Mouse (Mus musculus): ENCODE measurements around the gene 1110008L16Rik. TPM values are rescaled to one million over a fixed set of nuclear protein-coding genes. Genes with fewer than 3 reads are reported as not detected.

1110008L16Rik gene
- polyA plus RNA-seq, 1 experiment from 2014 or later = 10.5 TPM

GRCm38 (mm10) chr12:55415762-55416161 lies 116.4 kb downstream of the 1110008L16Rik start:
- Histone ChIP-seq H3K4me1 (ENCODE audit: control insufficient read depth, insufficient read depth, low read length) (no peaks in the 10 kb centered on the region), H3K27me3 (ENCODE audit: control insufficient read depth, insufficient read depth, low read length) (no peaks in the 10 kb centered on the region), H3K27ac (replicated peaks; ENCODE audit: low read depth, low read length) (no peak overlapping the region), H3K9ac (replicated peaks; ENCODE audit: low read length) (no peak overlapping the region), H3K4me3 (replicated peaks; ENCODE audit: low read depth, low read length) (no peak overlapping the region), H3K9me3 (ENCODE audit: control insufficient read depth, low read length) (no peaks in the 10 kb centered on the region), H3K4me2 (ENCODE audit: low read length) (no peak overlapping the region), H3K36me3 (ENCODE audit: control insufficient read depth, insufficient read depth, low read length) (peaks cover 88% of the 10 kb centered on the region)
- 95% methylated on average over 1 of the region's 1 CpGs for WGBS
- ATAC-seq (ENCODE audit: low FRiP score, low TSS enrichment) (no peak), DNase-seq (no peak)

- no peaks in the 10 kb centered on the region for H3K27me3 ChIP-seq (ENCODE audit: control insufficient read depth, insufficient read depth, low read length)
- no peak overlapping the region for H3K27ac ChIP-seq (replicated peaks; ENCODE audit: low read depth, low read length)
- no peaks in the 10 kb centered on the region for H3K9me3 ChIP-seq (ENCODE audit: control insufficient read depth, low read length)
- DNase-seq (no peak), ATAC-seq (ENCODE audit: low FRiP score, low TSS enrichment) (no peak)
- peaks cover 52% of the 10 kb centered on the region for H3K36me3 ChIP-seq (ENCODE audit: control insufficient read depth, insufficient read depth, low read length)
- H3K4me3 ChIP-seq (replicated peaks; ENCODE audit: low read depth, low read length) = no peak overlapping the region
- H3K9ac ChIP-seq (replicated peaks; ENCODE audit: low read length) = no peak overlapping the region
- 96% methylated on average over 24 of the region's 24 CpGs for WGBS
- H3K4me2 ChIP-seq (ENCODE audit: low read length) = no peak overlapping the region
- H3K4me1 ChIP-seq (ENCODE audit: control insufficient read depth, insufficient read depth, low read length) = no peaks in the 10 kb centered on the region
These were observed 120.8 kb downstream of the 1110008L16Rik start for GRCm38 (mm10) chr12:55420220-55420619.

DNA sequence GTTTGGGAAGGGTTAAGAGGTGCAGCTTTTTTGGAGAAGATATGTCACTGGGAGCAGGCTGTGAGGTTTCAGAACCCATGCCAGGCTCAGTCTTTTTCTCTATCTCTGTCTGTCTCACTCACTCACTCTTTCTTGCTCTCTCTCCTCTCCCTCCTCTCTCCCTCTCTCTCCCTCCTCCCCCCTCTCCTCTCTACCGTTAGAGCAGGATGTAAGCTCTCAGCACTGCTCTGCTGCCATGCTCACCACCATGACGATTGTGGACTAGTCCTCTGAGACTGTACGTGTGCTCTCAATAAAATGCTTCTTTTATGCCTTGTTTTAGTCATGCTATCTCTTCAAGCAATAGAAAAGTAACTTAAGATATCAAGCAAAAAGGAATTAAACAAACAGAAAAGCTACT lies 122.7 kb downstream of the 1110008L16Rik start:
- H3K9ac ChIP-seq (replicated peaks; ENCODE audit: low read length) = no peak overlapping the region
- H3K4me3 ChIP-seq (replicated peaks; ENCODE audit: low read depth, low read length) = no peak overlapping the region
- no peak overlapping the region for H3K4me2 ChIP-seq (ENCODE audit: low read length)
- H3K4me1 ChIP-seq (ENCODE audit: control insufficient read depth, insufficient read depth, low read length) = no peaks in the 10 kb centered on the region
- ATAC-seq (ENCODE audit: low FRiP score, low TSS enrichment) (no peak), DNase-seq (no peak)
- no peak overlapping the region for H3K27ac ChIP-seq (replicated peaks; ENCODE audit: low read depth, low read length)
- no peaks in the 10 kb centered on the region for H3K9me3 ChIP-seq (ENCODE audit: control insufficient read depth, low read length)
- 44% methylated on average over 3 of the region's 3 CpGs for WGBS
- H3K27me3 ChIP-seq (ENCODE audit: control insufficient read depth, insufficient read depth, low read length) = no peaks in the 10 kb centered on the region
- H3K36me3 ChIP-seq (ENCODE audit: control insufficient read depth, insufficient read depth, low read length) = peaks cover 34% of the 10 kb centered on the region

GRCm38 (mm10) chr12:55426300-55426699 lies 126.9 kb downstream of the 1110008L16Rik start:
- Histone ChIP-seq H3K4me1 (ENCODE audit: control insufficient read depth, insufficient read depth, low read length) (no peaks in the 10 kb centered on the region), H3K4me3 (replicated peaks; ENCODE audit: low read depth, low read length) (no peak overlapping the region), H3K27ac (replicated peaks; ENCODE audit: low read depth, low read length) (no peak overlapping the region), H3K36me3 (ENCODE audit: control insufficient read depth, insufficient read depth, low read length) (no peaks in the 10 kb centered on the region), H3K9ac (replicated peaks; ENCODE audit: low read length) (no peak overlapping the region), H3K27me3 (ENCODE audit: control insufficient read depth, insufficient read depth, low read length) (no peaks in the 10 kb centered on the region), H3K9me3 (ENCODE audit: control insufficient read depth, low read length) (no peaks in the 10 kb centered on the region), H3K4me2 (ENCODE audit: low read length) (no peak overlapping the region)
- WGBS = 93% methylated on average over 7 of the region's 7 CpGs
- ATAC-seq (ENCODE audit: low FRiP score, low TSS enrichment) (no peak), DNase-seq (no peak)

GRCm38 (mm10) chr12:55429201-55429600 lies 129.8 kb downstream of the 1110008L16Rik start:
- Histone ChIP-seq H3K4me1 (ENCODE audit: control insufficient read depth, insufficient read depth, low read length) (no peaks in the 10 kb centered on the region), H3K4me3 (replicated peaks; ENCODE audit: low read depth, low read length) (no peak overlapping the region), H3K9me3 (ENCODE audit: control insufficient read depth, low read length) (no peaks in the 10 kb centered on the region), H3K9ac (replicated peaks; ENCODE audit: low read length) (no peak overlapping the region), H3K27ac (replicated peaks; ENCODE audit: low read depth, low read length) (no peak overlapping the region), H3K27me3 (ENCODE audit: control insufficient read depth, insufficient read depth, low read length) (no peaks in the 10 kb centered on the region), H3K4me2 (ENCODE audit: low read length) (no peak overlapping the region), H3K36me3 (ENCODE audit: control insufficient read depth, insufficient read depth, low read length) (no peaks in the 10 kb centered on the region)
- ATAC-seq (ENCODE audit: low FRiP score, low TSS enrichment) = no peak
- no peak for DNase-seq
- WGBS = 87% methylated on average over 8 of the region's 8 CpGs

DNA sequence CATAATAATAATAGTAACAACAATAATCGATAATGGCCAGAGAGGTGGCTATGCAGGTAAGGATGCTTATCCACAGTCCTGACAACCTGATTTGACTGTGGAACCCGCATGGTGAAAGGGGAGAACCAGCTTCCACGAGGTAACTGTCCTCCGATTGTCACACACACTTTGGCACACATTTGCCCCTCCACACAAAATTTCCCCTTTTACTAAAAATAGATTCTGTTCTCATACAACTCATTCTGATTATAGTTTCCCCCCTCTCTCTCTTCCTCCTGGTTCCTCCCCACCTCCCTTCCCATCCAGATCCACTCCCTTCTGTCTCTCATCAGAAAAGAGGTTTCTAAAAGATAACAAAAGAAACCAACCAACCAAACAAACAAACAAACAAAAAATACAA lies 130.6 kb downstream of the 1110008L16Rik start:
- 92% methylated on average over 4 of the region's 4 CpGs for WGBS
- H3K36me3 ChIP-seq (ENCODE audit: control insufficient read depth, insufficient read depth, low read length) = no peaks in the 10 kb centered on the region
- no peak for ATAC-seq (ENCODE audit: low FRiP score, low TSS enrichment)

More for the DNA sequence above, 130.6 kb downstream of the 1110008L16Rik start:
- Histone ChIP-seq H3K9ac (replicated peaks; ENCODE audit: low read length) (no peak overlapping the region), H3K4me2 (ENCODE audit: low read length) (no peak overlapping the region), H3K4me1 (ENCODE audit: control insufficient read depth, insufficient read depth, low read length) (no peaks in the 10 kb centered on the region), H3K9me3 (ENCODE audit: control insufficient read depth, low read length) (no peaks in the 10 kb centered on the region), H3K27ac (replicated peaks; ENCODE audit: low read depth, low read length) (no peak overlapping the region), H3K4me3 (replicated peaks; ENCODE audit: low read depth, low read length) (no peak overlapping the region), H3K27me3 (ENCODE audit: control insufficient read depth, insufficient read depth, low read length) (no peaks in the 10 kb centered on the region)
- no peak for DNase-seq

Other genes with a start within 250 kb of the 1110008L16Rik start
- 31.8 and 32.3 TPM in 2 replicates for gene 2700097O09Rik, start 219.5 kb upstream of the 1110008L16Rik start, polyA plus RNA-seq (2014; fragmentation: Nextera tagmentation; extraction: Ambion mirVana)
- gene Srp54a, start 219.3 kb upstream of the 1110008L16Rik start, polyA plus RNA-seq (2014; fragmentation: Nextera tagmentation; extraction: Ambion mirVana) = 193 and 227 TPM in 2 replicates
- gene Fam177a, start 175.1 kb upstream of the 1110008L16Rik start, polyA plus RNA-seq (2014; fragmentation: Nextera tagmentation; extraction: Ambion mirVana) = 45.6 and 48.2 TPM in 2 replicates
- gene Srp54b, start 144.5 kb upstream of the 1110008L16Rik start, polyA plus RNA-seq (2014; fragmentation: Nextera tagmentation; extraction: Ambion mirVana) = 65.2 and 72.7 TPM in 2 replicates
- gene 1700047I17Rik2, start 100.0 kb upstream of the 1110008L16Rik start, polyA plus RNA-seq (2014; fragmentation: Nextera tagmentation; extraction: Ambion mirVana) = not detected in 2 replicates
- 79.0 and 86.1 TPM in 2 replicates for gene Srp54c, start 69.4 kb upstream of the 1110008L16Rik start, polyA plus RNA-seq (2014; fragmentation: Nextera tagmentation; extraction: Ambion mirVana)
- 20.4 and 25.7 TPM in 2 replicates for gene Ppp2r3c, start 3.4 kb downstream of the 1110008L16Rik start, polyA plus RNA-seq (2014; fragmentation: Nextera tagmentation; extraction: Ambion mirVana)
- gene Psma6, start 84.6 kb downstream of the 1110008L16Rik start, polyA plus RNA-seq (2014; fragmentation: Nextera tagmentation; extraction: Ambion mirVana) = 448 and 461 TPM in 2 replicates
- 49.6 and 52.1 TPM in 2 replicates for gene Nfkbia, start 193.1 kb downstream of the 1110008L16Rik start, polyA plus RNA-seq (2014; fragmentation: Nextera tagmentation; extraction: Ambion mirVana)